Mouse (Mus musculus): Measurements from ENCODE around the gene Abraxas2. TPM values are rescaled to one million over a fixed set of nuclear protein-coding genes. Genes with fewer than 3 reads are reported as not detected.
A peak's percentile ranks its signal among the peaks of the same experiment; 100 is the strongest.

Abraxas2 gene
- polyA plus RNA-seq, 1 experiment from 2014 or later = 31.1 TPM

DNA sequence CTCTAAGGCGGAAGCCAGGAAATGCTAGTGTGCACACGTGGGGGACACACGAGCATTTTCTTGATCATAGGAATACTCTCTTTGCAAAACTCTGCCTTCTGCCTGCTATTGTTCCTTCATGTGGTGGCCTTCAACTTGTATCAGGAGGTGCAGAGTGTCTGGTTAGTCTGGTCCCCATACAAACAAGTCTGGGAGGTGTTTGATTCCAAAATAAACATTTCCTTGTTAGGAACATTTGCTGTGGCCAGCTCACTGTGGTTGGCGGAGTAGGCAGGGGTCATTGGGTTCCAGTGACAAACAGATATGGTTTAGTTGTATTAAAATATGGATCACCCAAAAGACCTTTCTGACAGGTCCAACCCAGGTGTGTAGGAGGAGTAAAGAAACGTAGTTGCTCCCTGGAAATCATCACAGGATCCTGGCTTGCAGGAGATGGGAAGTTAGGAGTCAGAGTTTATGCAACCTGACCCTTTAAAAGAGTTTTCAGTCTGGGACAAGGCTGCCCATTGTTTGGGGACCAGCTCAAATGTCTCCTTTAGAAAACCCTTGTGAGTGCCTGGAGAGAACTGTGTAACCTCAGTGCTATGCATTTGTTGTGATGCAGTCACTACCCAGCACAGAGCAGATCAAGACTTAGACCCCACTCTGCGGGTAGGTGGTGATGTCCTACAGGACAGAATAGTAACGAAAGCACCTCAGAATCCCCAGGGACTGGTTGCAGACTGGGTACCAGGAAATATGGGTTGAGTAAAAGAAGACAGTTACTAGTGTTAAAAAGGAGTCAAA is 28.2 kb downstream of the Abraxas2 start:
- ATAC-seq (replicated peaks; ENCODE audit: low FRiP score, low read depth) (no peak), DNase-seq (ENCODE audit: low spot score) (peak; percentile 39)
- no peak for TF ChIP-seq CTCF (IDR thresholded peaks at IDR 0.05; ENCODE audit: low read depth)

DNA sequence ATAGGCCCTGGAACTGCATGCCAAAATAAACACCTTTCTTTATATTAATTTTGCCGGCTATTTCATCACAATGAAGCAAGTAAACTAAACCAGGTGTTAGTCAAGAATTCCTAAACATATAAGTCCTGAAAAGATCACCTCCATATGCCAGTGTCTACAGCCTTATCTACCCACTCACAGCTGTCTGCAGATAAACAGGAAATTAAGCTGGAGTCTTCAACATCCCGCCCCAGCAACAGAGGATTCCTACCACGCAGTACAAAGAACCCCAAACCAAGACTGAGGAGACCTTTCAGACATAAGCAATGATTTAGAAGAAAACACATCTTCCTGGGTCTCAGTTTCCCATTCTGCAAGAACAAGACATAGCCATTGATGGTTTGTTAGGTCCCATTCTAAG is 29.0 kb downstream of the Abraxas2 start:
- Histone ChIP-seq H3K9ac (ENCODE audit: low read depth, low read length) (no peak overlapping the region), H3K4me3 (replicated peaks; ENCODE audit: low read depth, low read length) (no peak overlapping the region), H3K9me3 (replicated peaks; ENCODE audit: low read length) (no peaks in the 10 kb centered on the region), H3K27ac (no peak overlapping the region), H3K27me3 (ENCODE audit: insufficient read depth, low read length) (no peaks in the 10 kb centered on the region), H3K36me3 (ENCODE audit: insufficient read depth, low read length) (peaks cover 14% of the 10 kb centered on the region; the same call in 1 of the 2 replicates), H3K4me2 (ENCODE audit: low read length) (no peak overlapping the region), H3K4me1 (replicated peaks; ENCODE audit: insufficient read depth, low read length) (no peaks in the 10 kb centered on the region)
- no peak for TF ChIP-seq CTCF (IDR thresholded peaks at IDR 0.05; ENCODE audit: low read depth)
- no peak for ATAC-seq (replicated peaks; ENCODE audit: low FRiP score, low read depth)
- WGBS = 76% methylated on average over 3 of the region's 3 CpGs
- DNase-seq (ENCODE audit: low spot score) = no peak

More for the DNA sequence above, 28.2 kb downstream of the Abraxas2 start:
- Histone ChIP-seq H3K4me3 (replicated peaks; ENCODE audit: low read depth, low read length) (no peak overlapping the region), H3K9ac (ENCODE audit: low read depth, low read length) (no peak overlapping the region), H3K27me3 (ENCODE audit: insufficient read depth, low read length) (no peaks in the 10 kb centered on the region), H3K9me3 (replicated peaks; ENCODE audit: low read length) (no peaks in the 10 kb centered on the region), H3K36me3 (ENCODE audit: insufficient read depth, low read length) (peaks cover 19% of the 10 kb centered on the region; the same call in 1 of the 2 replicates), H3K27ac (peak overlapping the region; percentile 13; the same call in 1 of the 2 replicates), H3K4me2 (ENCODE audit: low read length) (no peak overlapping the region), H3K4me1 (replicated peaks; ENCODE audit: insufficient read depth, low read length) (no peaks in the 10 kb centered on the region)
- WGBS = 27% methylated on average over 7 of the region's 7 CpGs

DNA sequence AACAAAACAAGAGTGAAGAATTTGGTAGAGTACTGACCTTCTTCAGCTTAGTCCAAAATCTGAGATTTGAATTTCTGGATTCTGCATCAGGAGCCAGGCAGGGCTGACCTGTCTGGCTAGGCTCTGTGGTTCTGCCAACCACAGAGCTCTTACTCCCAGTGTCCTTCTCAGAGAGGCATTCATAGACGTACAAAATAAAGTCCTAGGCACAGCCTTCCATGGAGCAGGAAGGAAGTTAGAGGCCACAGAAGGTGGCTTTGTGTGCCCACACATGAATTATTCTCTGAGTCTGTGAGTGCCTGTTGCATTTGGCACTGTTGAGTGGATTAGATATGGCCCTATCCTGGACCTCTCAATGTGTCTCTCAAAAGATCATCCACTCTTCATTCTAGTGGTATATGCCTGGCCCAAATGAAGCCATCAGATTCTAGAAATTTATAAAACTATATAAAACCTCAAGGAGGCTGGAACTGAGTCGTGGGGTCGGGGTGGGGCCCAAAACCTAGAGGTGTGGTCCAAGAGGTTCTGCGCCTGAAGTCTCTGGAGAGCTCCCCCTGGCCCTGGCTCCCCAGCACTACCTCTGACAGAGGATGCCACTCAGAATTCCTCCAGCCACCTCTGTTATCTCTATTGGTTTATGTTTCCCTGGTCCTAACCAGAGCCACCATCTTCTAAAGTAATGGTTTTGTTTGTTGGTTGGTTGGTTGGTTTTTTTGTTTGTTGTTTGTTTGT is 29.7 kb downstream of the Abraxas2 start:
- no peaks in the 10 kb centered on the region for H3K27me3 ChIP-seq (ENCODE audit: insufficient read depth, low read length)
- DNase-seq (ENCODE audit: low spot score) = no peak
- H3K4me1 ChIP-seq (replicated peaks; ENCODE audit: insufficient read depth, low read length) = no peaks in the 10 kb centered on the region
- H3K9ac ChIP-seq (ENCODE audit: low read depth, low read length) = no peak overlapping the region
- WGBS = 66% methylated on average over 4 of the region's 4 CpGs
- H3K27ac ChIP-seq = no peak overlapping the region
- H3K9me3 ChIP-seq (replicated peaks; ENCODE audit: low read length) = no peaks in the 10 kb centered on the region
- no peak for ATAC-seq (replicated peaks; ENCODE audit: low FRiP score, low read depth)
- no peak overlapping the region for H3K4me2 ChIP-seq (ENCODE audit: low read length)
- no peak overlapping the region for H3K4me3 ChIP-seq (replicated peaks; ENCODE audit: low read depth, low read length)
- no peak for TF ChIP-seq CTCF (IDR thresholded peaks at IDR 0.05; ENCODE audit: low read depth)
- H3K36me3 ChIP-seq (ENCODE audit: insufficient read depth, low read length) = peaks cover 9% of the 10 kb centered on the region; the same call in 1 of the 2 replicates

DNA sequence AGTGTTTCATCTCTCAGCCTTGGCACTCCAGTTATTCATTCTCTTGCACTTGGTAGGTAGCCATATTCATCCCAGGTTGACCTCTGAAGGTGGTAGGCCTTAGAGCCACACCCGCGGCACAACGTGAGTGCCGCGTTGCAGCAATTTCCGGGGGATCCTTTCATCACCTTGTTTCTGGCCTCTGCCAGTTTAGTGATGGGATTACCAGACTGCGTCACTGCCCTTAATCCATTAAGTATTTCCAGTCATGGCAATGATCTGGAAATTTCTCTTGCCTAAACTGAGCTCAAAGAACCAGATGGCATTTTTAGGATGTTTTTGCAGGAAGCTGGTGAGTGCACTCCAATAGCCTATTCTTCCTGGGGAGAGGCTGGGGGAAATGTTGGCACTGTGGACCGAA is 30.7 kb downstream of the Abraxas2 start:
- Histone ChIP-seq H3K27ac (no peak overlapping the region), H3K27me3 (ENCODE audit: insufficient read depth, low read length) (no peaks in the 10 kb centered on the region), H3K4me2 (ENCODE audit: low read length) (no peak overlapping the region), H3K9ac (ENCODE audit: low read depth, low read length) (no peak overlapping the region), H3K4me1 (replicated peaks; ENCODE audit: insufficient read depth, low read length) (no peaks in the 10 kb centered on the region), H3K4me3 (replicated peaks; ENCODE audit: low read depth, low read length) (no peak overlapping the region), H3K9me3 (replicated peaks; ENCODE audit: low read length) (no peaks in the 10 kb centered on the region), H3K36me3 (ENCODE audit: insufficient read depth, low read length) (0 out of 2 replicates have a peak, but pooled peaks cover 7% of the 10 kb centered on the region)
- DNase-seq (ENCODE audit: low spot score) (no peak), ATAC-seq (replicated peaks; ENCODE audit: low FRiP score, low read depth) (no peak)
- no peak for TF ChIP-seq CTCF (IDR thresholded peaks at IDR 0.05; ENCODE audit: low read depth)
- WGBS = 91% methylated on average over 8 of the region's 8 CpGs

DNA sequence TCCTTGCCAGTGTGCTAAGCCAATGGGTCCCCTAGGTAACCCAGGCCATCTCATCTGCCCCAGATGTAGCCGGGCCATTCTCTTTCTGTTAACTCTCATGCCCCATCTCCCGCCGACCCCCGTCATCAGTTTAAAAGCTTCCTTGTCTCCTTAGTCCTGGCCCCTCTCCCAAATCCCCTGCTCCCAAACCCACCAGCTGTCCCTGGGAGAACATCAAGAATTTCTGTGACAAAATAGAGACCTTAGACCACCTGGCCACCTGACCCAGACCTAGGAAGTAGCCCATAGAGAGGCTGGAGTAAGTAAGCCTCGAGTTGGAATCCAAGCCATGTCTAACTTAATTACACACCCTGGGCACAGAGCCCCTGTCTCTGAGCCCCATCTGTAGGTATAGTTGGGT is 31.2 kb downstream of the Abraxas2 start:
- no peaks in the 10 kb centered on the region for H3K27me3 ChIP-seq (ENCODE audit: insufficient read depth, low read length)
- H3K4me1 ChIP-seq (replicated peaks; ENCODE audit: insufficient read depth, low read length) = no peaks in the 10 kb centered on the region
- ATAC-seq (replicated peaks; ENCODE audit: low FRiP score, low read depth) (no peak), DNase-seq (ENCODE audit: low spot score) (no peak)
- H3K9me3 ChIP-seq (replicated peaks; ENCODE audit: low read length) = no peaks in the 10 kb centered on the region
- H3K4me3 ChIP-seq (replicated peaks; ENCODE audit: low read depth, low read length) = no peak overlapping the region
- no peak for TF ChIP-seq CTCF (IDR thresholded peaks at IDR 0.05; ENCODE audit: low read depth)
- no peak overlapping the region for H3K4me2 ChIP-seq (ENCODE audit: low read length)
- no peak overlapping the region for H3K9ac ChIP-seq (ENCODE audit: low read depth, low read length)
- 0 out of 2 replicates have a peak, but pooled peaks cover 5% of the 10 kb centered on the region for H3K36me3 ChIP-seq (ENCODE audit: insufficient read depth, low read length)
- 87% methylated on average over 5 of the region's 5 CpGs for WGBS
- H3K27ac ChIP-seq = no peak overlapping the region

DNA sequence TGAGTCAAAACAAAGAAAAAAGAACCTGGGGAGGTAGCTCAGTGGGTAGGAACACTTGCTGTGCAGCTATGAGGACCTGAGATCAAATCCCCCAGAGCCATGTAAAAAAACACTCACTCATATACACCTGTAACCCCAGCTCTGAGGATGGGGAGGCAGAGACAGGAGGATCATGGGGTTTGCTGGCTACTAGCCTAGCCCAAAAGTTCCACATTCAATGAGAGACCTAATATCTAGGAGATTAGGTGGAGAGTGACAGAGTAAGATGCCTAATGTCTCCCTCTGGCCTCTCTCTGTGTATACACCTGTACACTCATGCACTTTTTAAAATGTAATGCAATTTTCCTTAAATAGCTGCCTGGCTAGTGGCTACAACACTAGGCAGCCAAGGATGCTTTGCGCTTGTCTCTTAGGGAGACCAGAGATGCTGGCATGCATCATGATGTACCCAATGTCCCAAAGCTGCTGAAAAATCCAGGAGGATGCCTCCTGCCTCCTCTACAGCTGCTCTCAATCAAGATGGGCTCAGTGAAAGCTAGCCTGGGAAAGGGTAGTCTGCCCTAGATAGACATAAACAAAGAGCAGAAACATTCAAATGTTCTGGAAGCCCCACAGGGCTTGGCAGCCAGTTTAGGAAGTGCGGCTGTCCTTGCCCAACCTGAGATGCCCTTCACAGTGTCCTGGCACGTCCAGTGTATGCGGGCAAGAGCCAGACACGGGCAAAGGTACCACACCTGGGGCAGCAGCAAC is 32.7 kb downstream of the Abraxas2 start:
- H3K27me3 ChIP-seq (ENCODE audit: insufficient read depth, low read length) = no peaks in the 10 kb centered on the region
- no peak for TF ChIP-seq CTCF (IDR thresholded peaks at IDR 0.05; ENCODE audit: low read depth)
- H3K4me2 ChIP-seq (ENCODE audit: low read length) = no peak overlapping the region
- WGBS = 75% methylated on average over 5 of the region's 5 CpGs
- H3K4me3 ChIP-seq (replicated peaks; ENCODE audit: low read depth, low read length) = no peak overlapping the region
- H3K4me1 ChIP-seq (replicated peaks; ENCODE audit: insufficient read depth, low read length) = no peaks in the 10 kb centered on the region
- DNase-seq (ENCODE audit: low spot score) (no peak), ATAC-seq (replicated peaks; ENCODE audit: low FRiP score, low read depth) (no peak)
- no peak overlapping the region for H3K27ac ChIP-seq
- H3K9ac ChIP-seq (ENCODE audit: low read depth, low read length) = no peak overlapping the region
- H3K36me3 ChIP-seq (ENCODE audit: insufficient read depth, low read length) = no peaks in the 10 kb centered on the region
- H3K9me3 ChIP-seq (replicated peaks; ENCODE audit: low read length) = no peaks in the 10 kb centered on the region
